Mouse (Mus musculus) kidney, adult 8-10 months (tissue): ENCODE data around the gene Slc6a5.

Experiments used
- DNase-seq, 2 experiments: peaks; one replicate each; pipeline ENCODE4 v3.0.0; 2022

The Slc6a5 gene

GRCm38 (mm10) chr7:49984698-49985097 is 74.8 kb downstream of the Slc6a5 start:
- no peak for DNase-seq

- no peak for DNase-seq
These were observed 76.0 kb downstream of the Slc6a5 start for GRCm38 (mm10) chr7:49985947-49986346.

- no peak for DNase-seq
These were observed 89.4 kb downstream of the Slc6a5 start for GRCm38 (mm10) chr7:49999321-49999720.

GRCm38 (mm10) chr7:50005268-50005667 is 95.3 kb downstream of the Slc6a5 start:
- DNase-seq: no peak
